ENCODE assay signal across 10 mouse cellular contexts in the genomic region with DNA sequence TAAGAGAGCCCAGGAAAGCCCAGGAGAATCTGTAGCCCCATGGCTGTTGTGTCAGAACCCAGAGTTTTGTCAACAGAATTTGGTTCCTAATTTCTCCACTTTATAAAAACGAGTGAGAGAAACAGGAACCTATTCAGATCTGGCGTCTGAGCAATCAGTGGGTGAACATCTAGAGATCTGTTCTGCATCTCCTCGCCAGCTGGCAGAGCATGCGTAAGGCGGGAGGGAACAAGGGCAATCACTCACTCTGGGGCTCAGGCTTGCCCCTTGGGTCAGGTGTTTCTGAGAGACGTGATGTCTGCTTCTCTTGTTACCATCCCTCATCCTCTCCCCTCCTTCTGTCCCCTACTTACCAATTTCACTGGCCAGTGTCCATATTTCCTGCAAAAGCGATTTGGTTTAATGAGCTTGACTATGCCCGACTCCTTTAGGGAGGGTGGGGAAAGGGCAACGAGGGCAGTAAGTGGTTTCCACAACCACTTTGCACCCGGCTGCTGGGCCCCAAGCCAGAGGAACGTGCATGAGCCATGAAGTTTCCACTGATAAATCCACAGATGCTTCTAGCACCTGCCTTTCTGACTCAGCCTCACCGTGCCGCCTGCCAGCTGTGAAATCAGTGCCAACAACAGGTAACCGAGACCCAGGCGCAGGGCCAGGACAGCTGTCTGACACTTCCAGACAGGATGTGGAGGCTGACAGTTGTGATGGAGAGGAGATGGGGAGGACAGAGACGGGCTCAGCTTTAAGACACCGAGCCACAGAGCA. TPM values are rescaled to one million over a fixed set of nuclear protein-coding genes. Genes with fewer than 3 reads are reported as not detected.
A peak's percentile ranks its signal among the peaks of the same experiment; 100 is the strongest.
DNase-seq lines count a peak whose midpoint lies in the region; ATAC-seq lines count a peak whose summit lies in the region.
"Had no signal": no experiment of that assay in that cellular context is flagged by ENCODE, and none has a peak within 500 bp of the region (broad histone marks: within the 10 kb centered on the region; RNA-seq: fewer than 3 reads in every experiment).

No protein-coding gene starts in this region.

- H3K27ac ChIP-seq in kidney, embryonic 15.5 days, result no peak overlapping the region
- H3K27ac ChIP-seq: lung, embryonic 15.5 days; stomach, embryonic 15.5 days had no signal

- WGBS in kidney, embryonic 15.5 days, result 41% methylated on average over 17 of the region's 17 CpGs

- H3K4me2 ChIP-seq in kidney, embryonic 15.5 days, result no peak overlapping the region
- H3K4me2 ChIP-seq: lung, embryonic 15.5 days; stomach, embryonic 15.5 days had no signal

- peaks cover 41% of the 10 kb centered on the region for H3K27me3 ChIP-seq in kidney, embryonic 15.5 days

- H3K4me3 ChIP-seq in kidney, embryonic 15.5 days (replicated peaks), result no peak overlapping the region
- H3K4me3 ChIP-seq: lung, embryonic 15.5 days; stomach, embryonic 15.5 days had no signal

- H3K36me3 ChIP-seq in kidney, embryonic 15.5 days, result no peaks in the 10 kb centered on the region; the same call in 1 of the 2 replicates
- H3K36me3 ChIP-seq: lung, embryonic 15.5 days; stomach, embryonic 15.5 days had no signal

- H3K4me1 ChIP-seq in kidney, embryonic 15.5 days, result peaks cover 29% of the 10 kb centered on the region

- no peak overlapping the region for H3K9ac ChIP-seq in kidney, embryonic 15.5 days
- H3K9ac ChIP-seq: lung, embryonic 15.5 days; stomach, embryonic 15.5 days had no signal

- H3K9me3 ChIP-seq in kidney, embryonic 15.5 days (replicated peaks), result no peaks in the 10 kb centered on the region
- H3K9me3 ChIP-seq: lung, embryonic 15.5 days; stomach, embryonic 15.5 days had no signal

- ATAC-seq in kidney, embryonic 15.5 days (replicated peaks; ENCODE audit: low FRiP score), result no peak
- peak; percentile 54 for ATAC-seq in common myeloid progenitor, adult 5-6 weeks (replicated peaks; ENCODE audit: low read depth, poor library complexity, severe bottlenecking)
- ATAC-seq in activated CD4-positive, CD25-positive, alpha-beta regulatory T cell, adult 4 months, result no peak

- peak; percentile 41 for DNase-seq in kidney, adult 11 months
- DNase-seq in kidney, adult 9 months, result peak; percentile 33
- DNase-seq in lung, postnatal 14 days, result peak; percentile 51
- DNase-seq in spleen, postnatal 4 days (ENCODE audit: low spot score in 2 of 2), result no peak
- no peak for DNase-seq in adipocyte (ENCODE audit: low spot score)

RNA-seq across cellular contexts. Expression of a gene that starts 5.5 kb away (rescaled TPM):
- polyA plus RNA-seq in kidney, embryonic 15.5 days (2015; fragmentation: Nextera tagmentation; extraction: Ambion mirVana), result 15.1 and 17.0 TPM in 2 replicates
- total RNA-seq in common myeloid progenitor, adult 5-6 weeks (2017), result not detected in 2 replicates
- not detected for polyA plus RNA-seq in activated CD4-positive, CD25-positive, alpha-beta regulatory T cell, adult 4 months (2017; shearing (Covaris generic))

RNA-seq across cellular contexts. Expression of a gene that starts 26.2 kb away (rescaled TPM):
- 3.6 and 4.9 TPM in 2 replicates for polyA plus RNA-seq in kidney, embryonic 15.5 days (2015; fragmentation: Nextera tagmentation; extraction: Ambion mirVana)
- total RNA-seq in common myeloid progenitor, adult 5-6 weeks (2017), result not detected in 2 replicates
- not detected for polyA plus RNA-seq in activated CD4-positive, CD25-positive, alpha-beta regulatory T cell, adult 4 months (2017; shearing (Covaris generic))

RNA-seq across cellular contexts. Expression of a gene that starts 49.2 kb away (rescaled TPM):
- polyA plus RNA-seq in kidney, embryonic 15.5 days (2015; fragmentation: Nextera tagmentation; extraction: Ambion mirVana), result 0.35 and 0.49 TPM in 2 replicates
- under 0.01 TPM in 1 of 2 replicates, not detected in the other for total RNA-seq in common myeloid progenitor, adult 5-6 weeks (2017)
- polyA plus RNA-seq in activated CD4-positive, CD25-positive, alpha-beta regulatory T cell, adult 4 months (2017; shearing (Covaris generic)), result not detected

Comparison
In these comparisons a context has a peak if more than half of its experiments do, and no peak if none do; other contexts are left out.
1. DNase-seq: peak in kidney, adult 11 months (single experiment), kidney, adult 9 months (single experiment) and lung, postnatal 14 days (single experiment); none in spleen, postnatal 4 days (0 of 2) and adipocyte (single experiment).
2. RNA of a gene that starts 5.5 kb away (polyA plus RNA-seq): 15.1 to 17.0 TPM in kidney, embryonic 15.5 days; not detected in activated CD4-positive, CD25-positive, alpha-beta regulatory T cell, adult 4 months; every median in the first group is over 10 times any median in the second.